Mouse (Mus musculus) stomach, embryonic 15.5 days (tissue): Measurements from ENCODE around the gene Nfam1. TPM values are rescaled to one million over a fixed set of nuclear protein-coding genes. Genes with fewer than 3 reads are reported as not detected.
"Not testable (repeated sequence)": the region's sequence is repeated elsewhere in the genome, so short reads cannot be mapped to it uniquely, and the experiment has no call there.

Experiments used
- ATAC-seq: fragments of 200-750 bp; cut with Nextera tagmentation; 2 replicates; pipeline ENCODE4 v1.8.0; 2017; ENCODE audit warnings: low read depth, moderate number of reproducible peaks, moderate TSS enrichment; ENCODE audit not compliant: insufficient read depth, low FRiP score
- H3K27ac ChIP-seq: fragments of 300-500 bp; sonication (generic); 2 replicates; pipeline ENCODE4 v1.5.1; 2015; ENCODE audit warnings: mild to moderate bottlenecking, inconsistent platforms
- H3K27me3 ChIP-seq: fragments of 300-500 bp; sonication (generic); replicated peaks from 2 replicates; pipeline ENCODE4 v1.6.1; 2015; ENCODE audit warnings: inconsistent platforms
- H3K36me3 ChIP-seq: fragments of 300-500 bp; sonication (generic); 2 replicates; pipeline ENCODE4 v1.6.1; 2015; ENCODE audit warnings: inconsistent platforms
- H3K4me1 ChIP-seq: fragments of 300-500 bp; sonication (generic); 2 replicates; pipeline ENCODE4 v1.6.1; 2015; ENCODE audit warnings: inconsistent platforms
- H3K4me2 ChIP-seq: fragments of 300-500 bp; sonication (generic); 2 replicates; pipeline ENCODE4 v1.6.1; 2015; ENCODE audit warnings: mild to moderate bottlenecking, inconsistent platforms
- H3K4me3 ChIP-seq: fragments of 300-500 bp; sonication (generic); replicated peaks from 2 replicates; pipeline ENCODE4 v1.5.1; 2015; ENCODE audit warnings: inconsistent platforms
- H3K9ac ChIP-seq: fragments of 300-500 bp; sonication (generic); 2 replicates; pipeline ENCODE4 v1.6.1; 2015; ENCODE audit warnings: inconsistent platforms
- H3K9me3 ChIP-seq: fragments of 300-500 bp; sonication (generic); 2 replicates; pipeline ENCODE4 v1.6.1; 2016; ENCODE audit warnings: inconsistent platforms
- WGBS: fragments of 180-500 bp; shearing (Covaris S2); methylation state at CpG from one replicate; pipeline ENCODE4 v1.1.7; 2015; 5-methylcytosine and 5-hydroxymethylcytosine counted together
- polyA plus RNA-seq: library from polyadenylated mRNA; unstranded; fragments of >200 nt; fragmentation: Nextera tagmentation; extraction: Ambion mirVana; gene quantifications from 2 replicates; pipeline ENCODE4 v1.2.1, GENCODE M21; 2015

Nfam1 gene
- polyA plus RNA-seq = 5.6 and 5.9 TPM in 2 replicates

DNA sequence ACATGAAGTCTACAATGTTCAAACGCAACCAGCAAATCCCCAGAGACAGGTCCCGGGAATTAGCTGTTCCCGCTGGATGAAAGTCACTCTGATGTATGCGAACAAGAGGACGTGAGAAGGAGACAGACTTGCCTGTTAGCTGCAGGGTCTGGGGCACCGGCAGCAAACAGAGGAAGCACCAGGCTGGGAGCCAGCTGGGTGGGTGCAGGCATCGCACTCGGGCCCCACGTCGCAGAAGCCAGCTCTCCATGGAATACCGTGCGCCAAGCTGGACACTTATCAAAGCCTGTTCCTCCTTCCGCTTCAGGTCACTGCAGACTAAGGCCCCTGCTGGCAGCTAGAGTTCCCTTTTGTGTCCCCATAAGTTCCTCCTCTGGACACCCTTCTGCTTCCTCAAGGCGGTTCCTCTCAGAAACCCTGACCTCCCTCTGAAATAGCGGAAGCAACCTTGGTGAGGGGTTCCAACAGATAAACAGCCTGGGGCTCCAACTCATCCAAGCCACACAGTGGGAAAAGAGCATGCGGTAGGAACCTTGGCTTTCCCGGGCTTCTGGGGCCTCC is at the start of gene Nfam1:
Nfam1 (minus strand) TSS at position 326 of the 561 bp plus-strand sequence.
- Histone ChIP-seq H3K36me3 (no peaks in the 10 kb centered on the region), H3K4me3 (peak within 1 kb of the TSS; percentile 17), H3K4me1 (peaks cover 43% of the 10 kb centered on the region), H3K27me3 (peaks cover 9% of the 10 kb centered on the region), H3K9me3 (no peaks in the 10 kb centered on the region), H3K4me2 (no peak within 1 kb of the TSS), H3K27ac (no peak within 1 kb of the TSS), H3K9ac (no peak within 1 kb of the TSS)
- ATAC-seq = no peak
- 40% methylated on average over 17 of the region's 17 CpGs for WGBS

DNA sequence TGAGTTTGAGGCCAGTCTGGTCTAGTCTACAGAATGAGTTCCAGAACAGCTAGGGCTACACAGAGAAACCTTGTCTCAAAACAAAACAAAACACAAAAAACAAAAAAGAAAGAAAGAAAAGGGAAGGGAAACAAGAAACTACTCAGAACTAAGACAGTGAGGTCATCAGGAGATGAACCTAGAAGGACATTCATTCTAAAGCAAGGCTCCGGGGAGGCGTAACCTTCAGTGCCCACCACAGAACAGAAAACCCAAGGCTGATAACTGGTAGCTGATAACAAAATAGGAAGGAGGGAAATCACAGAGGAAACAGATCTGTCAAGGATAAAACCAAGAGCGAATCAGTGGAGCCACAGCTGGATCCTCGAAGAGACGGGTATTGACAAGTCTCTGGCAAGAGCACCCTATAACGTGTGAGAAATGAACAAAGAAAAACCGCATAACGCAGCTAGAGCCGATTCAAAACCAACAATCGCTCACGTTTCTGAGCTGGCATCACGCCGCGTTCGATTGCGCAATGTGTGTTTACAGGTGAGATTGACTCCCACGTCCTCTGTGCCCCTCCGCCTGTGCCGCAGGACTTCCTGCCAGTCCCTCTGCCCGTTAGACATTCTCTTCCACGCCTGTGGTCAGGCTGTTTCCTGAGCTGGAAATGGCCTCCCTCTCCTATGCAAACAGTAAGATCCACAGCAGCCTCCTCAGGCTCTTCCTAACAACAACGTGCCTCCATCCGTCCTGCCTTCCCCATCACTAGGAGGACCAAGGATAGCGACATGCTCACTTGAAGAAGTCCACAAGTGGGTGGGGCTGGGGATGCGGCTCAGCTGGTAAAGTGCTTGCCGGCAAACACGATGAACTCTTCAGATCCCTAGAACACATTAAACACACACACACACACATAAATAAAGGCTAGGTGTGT is 42.8 kb upstream of the Nfam1 start:
- ATAC-seq = no peak
- Histone ChIP-seq H3K36me3 (no peaks in the 10 kb centered on the region), H3K27ac (no peak overlapping the region), H3K9me3 (no peaks in the 10 kb centered on the region), H3K27me3 (peaks cover 6% of the 10 kb centered on the region; the same call in 1 of the 2 replicates), H3K4me3 (no peak overlapping the region), H3K9ac (no peak overlapping the region), H3K4me1 (no peaks in the 10 kb centered on the region), H3K4me2 (peak overlapping the region; percentile 30)
- 40% methylated on average over 27 of the region's 27 CpGs for WGBS

DNA sequence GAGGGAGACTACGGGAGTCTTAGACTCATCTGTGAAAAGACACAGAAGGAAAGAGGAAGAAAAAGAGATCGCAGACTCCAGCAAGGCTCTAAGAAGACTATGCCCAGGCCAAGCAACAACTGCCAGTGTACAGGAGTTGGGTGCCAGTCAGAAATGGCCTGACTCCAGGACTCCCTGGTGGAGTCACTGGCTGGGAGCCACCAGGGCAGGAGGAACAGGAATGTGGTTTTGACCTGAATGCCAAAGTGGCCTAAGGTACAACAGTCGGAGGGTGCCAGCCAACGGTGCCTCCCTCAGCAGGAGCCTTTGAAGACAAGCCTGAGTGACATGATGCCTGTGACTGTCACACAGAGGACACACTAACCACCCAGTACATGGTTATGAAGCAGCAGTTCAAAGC is 41.1 kb upstream of the Nfam1 start:
- no peaks in the 10 kb centered on the region for H3K4me1 ChIP-seq

DNA sequence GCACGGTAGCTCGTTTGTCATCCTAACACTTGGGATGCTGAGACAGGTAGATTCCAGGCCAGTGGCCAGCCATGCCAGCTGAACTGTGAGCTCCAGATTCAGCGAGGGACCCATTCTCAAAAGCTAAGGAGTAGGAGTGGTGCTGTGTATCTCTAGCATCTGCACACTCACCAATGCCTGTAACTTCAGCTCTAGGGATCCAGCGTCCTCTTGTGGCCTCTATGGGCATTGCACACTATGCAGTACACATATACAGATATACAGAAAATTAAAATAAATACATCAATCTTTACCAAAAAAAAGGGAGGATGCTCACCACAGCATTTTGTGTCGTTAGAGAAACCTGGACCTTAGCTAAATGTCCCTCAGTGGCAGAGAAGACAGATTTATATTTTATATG is 38.6 kb upstream of the Nfam1 start:
- Histone ChIP-seq H3K36me3 (no peaks in the 10 kb centered on the region), H3K9ac (no peak overlapping the region), H3K4me1 (no peaks in the 10 kb centered on the region), H3K27ac (no peak overlapping the region), H3K9me3 (no peaks in the 10 kb centered on the region), H3K4me2 (no peak overlapping the region), H3K4me3 (no peak overlapping the region), H3K27me3 (peaks cover 6% of the 10 kb centered on the region; the same call in 1 of the 2 replicates)
- no peak for ATAC-seq
- 84% methylated on average over 5 of the region's 5 CpGs for WGBS

More for the DNA sequence above, 41.1 kb upstream of the Nfam1 start:
- H3K9ac ChIP-seq = no peak overlapping the region
- no peaks in the 10 kb centered on the region for H3K36me3 ChIP-seq
- no peak overlapping the region for H3K27ac ChIP-seq
- no peak overlapping the region for H3K4me3 ChIP-seq
- no peaks in the 10 kb centered on the region for H3K9me3 ChIP-seq
- no peak overlapping the region for H3K4me2 ChIP-seq
- 77% methylated on average over 4 of the region's 4 CpGs for WGBS
- ATAC-seq = no peak
- peaks cover 6% of the 10 kb centered on the region; the same call in 1 of the 2 replicates for H3K27me3 ChIP-seq

DNA sequence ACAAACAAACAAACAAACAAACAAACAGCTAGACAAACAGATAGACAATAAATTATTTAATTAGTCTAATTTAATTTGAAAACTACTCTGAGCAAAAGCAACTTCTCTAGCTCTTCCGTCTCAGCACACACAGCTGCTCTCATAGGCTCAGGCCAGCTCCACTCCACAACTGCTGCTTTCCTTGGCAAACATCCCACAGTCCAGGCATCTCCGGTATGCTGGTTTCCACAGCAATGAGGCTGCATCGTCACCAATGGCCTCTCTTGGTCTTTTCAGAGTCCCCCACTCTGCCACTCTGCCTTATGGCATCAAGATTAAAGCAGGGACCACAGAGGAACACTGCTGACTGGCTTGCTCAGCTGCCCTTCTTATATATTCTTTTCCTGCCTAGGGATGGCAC is 37.8 kb upstream of the Nfam1 start:
- H3K27me3 ChIP-seq = no peaks in the 10 kb centered on the region
- WGBS = 29% methylated on average over 3 of the region's 3 CpGs
- no peak overlapping the region for H3K4me2 ChIP-seq
- no peaks in the 10 kb centered on the region for H3K4me1 ChIP-seq
- H3K36me3 ChIP-seq = no peaks in the 10 kb centered on the region
- no peak overlapping the region for H3K27ac ChIP-seq
- no peak overlapping the region for H3K9ac ChIP-seq
- ATAC-seq = no peak
- no peaks in the 10 kb centered on the region for H3K9me3 ChIP-seq
- H3K4me3 ChIP-seq = no peak overlapping the region

DNA sequence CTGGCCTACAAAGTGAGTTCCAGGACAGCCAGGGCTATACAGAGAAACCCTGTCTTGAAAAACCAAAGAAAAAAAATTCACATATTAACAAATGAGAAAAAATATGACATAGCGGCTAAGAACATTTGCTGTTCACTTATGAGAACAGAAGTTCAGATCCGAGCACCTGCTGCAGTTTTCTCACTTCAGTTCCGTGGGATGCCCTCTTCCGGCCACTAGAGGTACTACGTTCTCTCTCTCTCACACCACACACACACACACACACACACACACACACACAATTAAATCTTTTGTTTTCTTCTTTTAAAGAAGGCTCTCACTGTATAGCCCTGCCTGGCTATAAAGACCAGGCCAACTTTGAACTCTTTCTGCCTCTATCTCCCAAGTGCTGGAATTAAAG is 35.2 kb upstream of the Nfam1 start:
- Histone ChIP-seq H3K27ac (no peak overlapping the region), H3K4me1 (no peaks in the 10 kb centered on the region), H3K9ac (no peak overlapping the region), H3K4me3 (no peak overlapping the region), H3K27me3 (no peaks in the 10 kb centered on the region), H3K36me3 (no peaks in the 10 kb centered on the region), H3K4me2 (no peak overlapping the region), H3K9me3 (no peaks in the 10 kb centered on the region)
- no peak for ATAC-seq
- WGBS = 92% methylated on average over 5 of the region's 5 CpGs

DNA sequence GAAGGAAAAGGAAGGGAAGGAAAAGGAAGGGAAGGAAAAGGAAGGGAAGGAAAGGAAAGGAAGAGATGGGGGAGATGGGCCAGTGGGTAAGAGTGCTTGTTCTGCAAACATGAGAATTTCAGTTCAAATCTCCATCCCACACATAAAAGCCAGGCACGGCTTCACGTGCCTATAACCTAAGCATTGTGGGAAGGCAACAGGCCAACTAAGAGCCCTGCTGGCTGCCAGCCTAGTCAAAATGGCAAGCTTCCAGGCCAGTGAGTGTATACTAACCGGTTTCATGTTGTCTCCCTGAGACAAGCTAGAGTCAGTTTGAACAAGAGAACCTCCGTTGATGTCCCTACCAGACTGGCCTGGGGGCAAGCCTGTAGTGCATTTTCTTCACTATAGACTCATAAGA is 32.4 kb upstream of the Nfam1 start:
- no peak overlapping the region for H3K9ac ChIP-seq
- H3K4me2 ChIP-seq = no peak overlapping the region
- H3K27ac ChIP-seq = no peak overlapping the region
- no peaks in the 10 kb centered on the region for H3K4me1 ChIP-seq
- H3K4me3 ChIP-seq = no peak overlapping the region
- 60% methylated on average over 4 of the region's 4 CpGs for WGBS
- H3K27me3 ChIP-seq = no peaks in the 10 kb centered on the region
- H3K36me3 ChIP-seq = no peaks in the 10 kb centered on the region
- no peak for ATAC-seq
- no peaks in the 10 kb centered on the region for H3K9me3 ChIP-seq

DNA sequence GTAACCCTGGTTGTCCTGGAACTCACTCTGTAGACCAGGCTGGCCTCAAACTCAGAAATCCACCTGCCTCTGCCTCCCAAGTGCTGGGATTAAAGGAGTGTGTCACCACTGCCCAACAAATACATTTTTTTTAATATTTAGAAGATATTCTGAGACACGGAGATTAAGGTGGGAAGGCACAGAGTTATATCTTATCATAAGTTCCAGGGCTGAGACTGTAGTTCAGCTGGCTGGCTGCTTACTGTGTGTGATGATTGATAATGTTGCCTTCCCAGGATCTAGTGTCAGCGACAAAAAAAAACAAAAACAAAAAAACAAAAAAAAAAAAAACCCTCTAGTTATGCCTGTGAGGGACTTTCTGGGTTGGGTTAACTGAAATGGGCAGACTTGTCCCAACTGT is 29.5 kb upstream of the Nfam1 start:
- H3K4me1 ChIP-seq, H3K27ac ChIP-seq, H3K36me3 ChIP-seq, H3K4me3 ChIP-seq, H3K27me3 ChIP-seq, H3K9me3 ChIP-seq, H3K9ac ChIP-seq, ATAC-seq, H3K4me2 ChIP-seq: not testable (repeated sequence)
- 85% methylated on average over 2 of the region's 2 CpGs for WGBS

DNA sequence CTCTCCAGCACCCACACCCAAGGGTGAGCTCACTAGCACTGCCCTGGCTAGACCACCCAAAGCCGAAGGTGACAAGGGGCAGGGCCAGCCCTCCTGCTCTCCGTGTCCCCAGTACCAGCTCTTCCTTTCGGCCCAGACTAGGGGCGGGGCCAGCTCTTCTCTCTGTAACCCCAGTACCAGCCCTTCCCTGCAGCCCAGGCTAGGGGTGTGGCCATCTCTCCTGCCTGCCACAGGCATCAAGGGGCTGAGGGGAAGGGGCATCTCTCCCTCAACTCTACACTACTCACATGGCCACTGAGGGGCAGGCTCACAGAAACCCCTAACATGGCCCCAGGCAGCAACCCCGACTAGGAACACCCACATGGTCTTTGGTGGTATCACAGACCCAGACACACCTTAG is 28.6 kb upstream of the Nfam1 start:
- WGBS = 11% methylated on average over 5 of the region's 5 CpGs
- ATAC-seq = 0 out of 2 replicates have a peak, but pooled peaks have one; percentile 47
- Histone ChIP-seq H3K4me3 (no peak overlapping the region), H3K27ac (no peak overlapping the region), H3K27me3 (no peaks in the 10 kb centered on the region), H3K9me3 (no peaks in the 10 kb centered on the region), H3K36me3 (no peaks in the 10 kb centered on the region), H3K9ac (no peak overlapping the region), H3K4me1 (peaks cover 2% of the 10 kb centered on the region), H3K4me2 (no peak overlapping the region)

DNA sequence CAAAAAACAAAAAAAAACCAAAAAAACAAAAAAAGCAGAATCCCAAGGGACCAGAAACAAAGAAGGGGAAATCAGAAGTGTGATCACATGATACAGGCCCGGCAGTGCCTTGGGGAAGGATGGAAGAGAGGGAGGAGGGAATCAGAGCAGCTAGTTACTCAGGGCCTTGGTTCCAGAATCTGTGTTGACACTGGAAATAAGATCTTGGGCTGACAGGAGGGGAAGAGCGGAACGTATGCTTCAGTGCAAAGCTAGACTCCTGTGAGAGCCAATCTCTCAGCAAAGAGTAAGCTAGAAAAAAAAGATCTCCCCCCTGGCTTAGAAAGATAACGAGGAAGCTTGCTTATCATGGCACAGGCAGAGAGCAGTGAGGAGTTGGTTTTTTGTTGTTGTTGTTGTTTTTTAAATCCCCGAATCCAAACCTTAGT is 26.1 kb upstream of the Nfam1 start:
- no peaks in the 10 kb centered on the region for H3K36me3 ChIP-seq
- no peaks in the 10 kb centered on the region for H3K9me3 ChIP-seq
- no peak overlapping the region for H3K27ac ChIP-seq
- peaks cover 6% of the 10 kb centered on the region for H3K4me1 ChIP-seq
- H3K4me3 ChIP-seq = no peak overlapping the region
- H3K4me2 ChIP-seq = no peak overlapping the region
- H3K9ac ChIP-seq = no peak overlapping the region
- no peak for ATAC-seq
- H3K27me3 ChIP-seq = no peaks in the 10 kb centered on the region
- 48% methylated on average over 5 of the region's 5 CpGs for WGBS

DNA sequence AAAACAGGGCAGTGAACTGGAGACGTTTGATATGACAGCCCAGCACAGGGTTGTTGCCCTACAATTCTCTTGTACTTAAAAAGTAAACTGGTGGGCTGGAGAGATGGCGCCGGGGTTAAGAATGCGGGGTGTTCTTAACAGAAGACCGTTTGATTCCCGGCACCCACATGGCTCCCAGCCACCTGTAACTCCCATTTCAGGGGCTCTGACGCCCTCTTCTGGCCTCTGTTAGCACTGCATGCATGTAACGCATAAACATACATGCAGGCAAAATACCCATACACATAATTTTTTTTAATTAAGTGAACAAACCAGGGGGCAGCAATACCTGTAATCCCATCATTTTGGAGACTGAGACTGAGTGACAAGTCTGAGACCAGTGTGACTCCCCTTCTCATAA is 24.4 kb upstream of the Nfam1 start:
- H3K4me3 ChIP-seq = no peak overlapping the region
- ATAC-seq = no peak
- WGBS = 68% methylated on average over 8 of the region's 8 CpGs
- H3K27me3 ChIP-seq = no peaks in the 10 kb centered on the region
- peaks cover 11% of the 10 kb centered on the region for H3K4me1 ChIP-seq
- no peak overlapping the region for H3K4me2 ChIP-seq
- H3K9ac ChIP-seq = no peak overlapping the region
- no peak overlapping the region for H3K27ac ChIP-seq
- H3K9me3 ChIP-seq = no peaks in the 10 kb centered on the region
- no peaks in the 10 kb centered on the region for H3K36me3 ChIP-seq

DNA sequence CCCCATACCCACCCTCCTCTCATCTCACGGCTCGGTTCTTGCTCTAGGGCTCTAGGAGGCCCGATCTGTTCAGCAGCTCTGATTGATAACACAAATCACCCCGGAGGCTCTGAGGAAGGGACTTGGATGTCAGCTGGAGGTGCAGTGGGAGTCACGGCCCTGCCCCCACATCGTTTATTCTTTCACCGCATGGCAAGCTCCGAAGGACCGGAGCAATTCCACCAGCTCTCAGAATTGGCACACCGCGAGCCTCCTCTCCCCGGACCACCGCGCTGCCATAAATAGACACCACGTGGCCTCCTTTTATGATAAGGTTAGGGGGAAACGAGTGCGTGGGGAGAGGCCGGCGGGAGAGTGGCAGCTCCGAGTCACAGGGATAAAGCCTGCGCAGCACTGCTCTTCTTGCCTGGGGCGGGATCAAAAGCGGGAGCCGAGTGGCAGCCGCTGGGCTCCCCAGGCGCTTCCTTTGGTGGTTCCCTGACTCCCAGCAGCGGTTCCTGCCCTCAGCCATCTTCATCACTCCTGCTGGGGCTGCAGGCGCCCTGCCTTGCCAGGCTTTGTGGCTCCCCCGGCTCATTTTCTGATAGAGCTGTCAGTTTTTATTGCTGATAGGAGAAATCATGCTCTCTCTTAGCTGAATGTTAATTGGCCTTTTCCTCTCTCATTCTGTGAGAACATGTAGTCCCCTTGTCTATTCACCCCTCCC is 23.4 kb upstream of the Nfam1 start:
- ATAC-seq = no peak

More for the DNA sequence above, 23.4 kb upstream of the Nfam1 start:
- H3K9ac ChIP-seq = peak overlapping the region; percentile 6; the same call in 1 of the 2 replicates
- H3K36me3 ChIP-seq = no peaks in the 10 kb centered on the region
- H3K27ac ChIP-seq = no peak overlapping the region; the same call in 1 of the 2 replicates
- no peaks in the 10 kb centered on the region for H3K27me3 ChIP-seq
- peak overlapping the region; percentile 81 for H3K4me2 ChIP-seq
- WGBS = 1% methylated on average over 29 of the region's 29 CpGs
- H3K4me1 ChIP-seq = peaks cover 11% of the 10 kb centered on the region
- no peaks in the 10 kb centered on the region for H3K9me3 ChIP-seq
- H3K4me3 ChIP-seq = peak overlapping the region; percentile 38
